Mouse (Mus musculus) hindbrain, embryonic 16.5 days (tissue): ENCODE results near the gene Pbx4. TPM values are rescaled to one million over a fixed set of nuclear protein-coding genes. Genes with fewer than 3 reads are reported as not detected.
A peak's percentile ranks its signal among the peaks of the same experiment; 100 is the strongest.

ENCODE experiments used
- ATAC-seq: fragments of 200-750 bp; cut with Nextera tagmentation; 2 replicates; pipeline ENCODE4 v1.8.0; 2017; ENCODE audit warnings: moderate TSS enrichment, moderate library complexity
- H3K27ac ChIP-seq: fragments of 300-500 bp; sonication (generic); 2 replicates; pipeline ENCODE4 v1.5.1; 2014; ENCODE audit warnings: low read depth, mild to moderate bottlenecking, control low read depth, low read length, moderate library complexity
- H3K27me3 ChIP-seq: fragments of 300-500 bp; sonication (generic); replicated peaks from 2 replicates; pipeline ENCODE4 v1.6.1; 2014; ENCODE audit warnings: low read length; ENCODE audit not compliant: control insufficient read depth, insufficient read depth
- H3K36me3 ChIP-seq: fragments of 300-500 bp; sonication (generic); 2 replicates; pipeline ENCODE4 v1.6.1; 2014; ENCODE audit warnings: mild to moderate bottlenecking, low read length, moderate library complexity, mixed read lengths; ENCODE audit not compliant: control insufficient read depth, insufficient read depth
- H3K4me1 ChIP-seq: fragments of 300-500 bp; sonication (generic); 2 replicates; pipeline ENCODE4 v1.6.1; 2014; ENCODE audit warnings: low read depth, low read length; ENCODE audit not compliant: control insufficient read depth, insufficient read depth
- H3K4me2 ChIP-seq: fragments of 300-500 bp; sonication (generic); 2 replicates; pipeline ENCODE4 v1.6.1; 2014; ENCODE audit warnings: mild to moderate bottlenecking, low read length, control low read depth, moderate library complexity
- H3K4me3 ChIP-seq: fragments of 300-500 bp; sonication (generic); 2 replicates; pipeline ENCODE4 v1.5.1; 2014; ENCODE audit warnings: mild to moderate bottlenecking, low read length, control low read depth, moderate library complexity
- H3K9ac ChIP-seq: fragments of 300-500 bp; sonication (generic); 2 replicates; pipeline ENCODE4 v1.6.1; 2014; ENCODE audit warnings: low read depth, mild to moderate bottlenecking, control low read depth, low read length, moderate library complexity
- H3K9me3 ChIP-seq: fragments of 300-500 bp; sonication (generic); 2 replicates; pipeline ENCODE4 v1.6.1; 2014; ENCODE audit warnings: mild to moderate bottlenecking, low read length, moderate library complexity; ENCODE audit not compliant: control insufficient read depth
- WGBS: fragments of 180-500 bp; shearing (Covaris S2); extraction: QIAGEN DNeasy Blood & Tissue Kit; methylation state at CpG from one replicate; pipeline ENCODE4 v1.1.7; 2014; 5-methylcytosine and 5-hydroxymethylcytosine counted together
- polyA plus RNA-seq: library from polyadenylated mRNA; unstranded; fragments of >200 nt; fragmentation: Nextera tagmentation; extraction: Ambion mirVana; gene quantifications from 2 replicates; pipeline ENCODE4 v1.2.1, GENCODE M21; 2015

Gene Pbx4
- polyA plus RNA-seq, 1 experiment from 2014 or later: 60.5 TPM

- peak; percentile 81 for ATAC-seq
- H3K36me3 ChIP-seq: peaks cover 18% of the 10 kb centered on the region
Observed at GRCm38 (mm10) chr8:69822386-69823191, 9.7 kb upstream of the Pbx4 start, which contains the start of gene Lpar2. Lpar2 (plus strand) TSS chr8:69822429.

GRCm38 (mm10) chr8:69826371-69826770 lies 5.9 kb upstream of the Pbx4 start:
- H3K4me1 ChIP-seq: peaks cover 26% of the 10 kb centered on the region
- no peak overlapping the region for H3K27ac ChIP-seq
- peaks cover 7% of the 10 kb centered on the region; the same call in 1 of the 2 replicates for H3K36me3 ChIP-seq
- no peak overlapping the region for H3K9ac ChIP-seq
- ATAC-seq: no peak
- H3K4me3 ChIP-seq: no peak overlapping the region
- no peaks in the 10 kb centered on the region for H3K27me3 ChIP-seq
- WGBS: 95% methylated on average over 12 of the region's 12 CpGs
- no peaks in the 10 kb centered on the region for H3K9me3 ChIP-seq
- H3K4me2 ChIP-seq: no peak overlapping the region

More at GRCm38 (mm10) chr8:69822386-69823191, 9.7 kb upstream of the Pbx4 start, which contains the start of gene Lpar2:
- peak within 1 kb of the TSS; percentile 79 for H3K27ac ChIP-seq
- peaks cover 26% of the 10 kb centered on the region for H3K4me1 ChIP-seq
- peak within 1 kb of the TSS; percentile 75 for H3K9ac ChIP-seq
- no peaks in the 10 kb centered on the region for H3K27me3 ChIP-seq
- H3K4me3 ChIP-seq: peak within 1 kb of the TSS; percentile 67
- WGBS: under 1% methylated on average over 26 of the region's 35 CpGs
- no peaks in the 10 kb centered on the region for H3K9me3 ChIP-seq
- peak within 1 kb of the TSS; percentile 78 for H3K4me2 ChIP-seq

- no peak overlapping the region for H3K4me3 ChIP-seq
- no peaks in the 10 kb centered on the region for H3K36me3 ChIP-seq
- H3K27me3 ChIP-seq: no peaks in the 10 kb centered on the region
- WGBS: 84% methylated on average over 8 of the region's 8 CpGs
- H3K4me2 ChIP-seq: no peak overlapping the region
- no peak overlapping the region for H3K9ac ChIP-seq
- H3K27ac ChIP-seq: no peak overlapping the region
- peaks cover 7% of the 10 kb centered on the region; the same call in 1 of the 2 replicates for H3K4me1 ChIP-seq
- H3K9me3 ChIP-seq: no peaks in the 10 kb centered on the region
- no peak for ATAC-seq
Observed at GRCm38 (mm10) chr8:69837057-69837682, 4.9 kb downstream of the Pbx4 start.

DNA sequence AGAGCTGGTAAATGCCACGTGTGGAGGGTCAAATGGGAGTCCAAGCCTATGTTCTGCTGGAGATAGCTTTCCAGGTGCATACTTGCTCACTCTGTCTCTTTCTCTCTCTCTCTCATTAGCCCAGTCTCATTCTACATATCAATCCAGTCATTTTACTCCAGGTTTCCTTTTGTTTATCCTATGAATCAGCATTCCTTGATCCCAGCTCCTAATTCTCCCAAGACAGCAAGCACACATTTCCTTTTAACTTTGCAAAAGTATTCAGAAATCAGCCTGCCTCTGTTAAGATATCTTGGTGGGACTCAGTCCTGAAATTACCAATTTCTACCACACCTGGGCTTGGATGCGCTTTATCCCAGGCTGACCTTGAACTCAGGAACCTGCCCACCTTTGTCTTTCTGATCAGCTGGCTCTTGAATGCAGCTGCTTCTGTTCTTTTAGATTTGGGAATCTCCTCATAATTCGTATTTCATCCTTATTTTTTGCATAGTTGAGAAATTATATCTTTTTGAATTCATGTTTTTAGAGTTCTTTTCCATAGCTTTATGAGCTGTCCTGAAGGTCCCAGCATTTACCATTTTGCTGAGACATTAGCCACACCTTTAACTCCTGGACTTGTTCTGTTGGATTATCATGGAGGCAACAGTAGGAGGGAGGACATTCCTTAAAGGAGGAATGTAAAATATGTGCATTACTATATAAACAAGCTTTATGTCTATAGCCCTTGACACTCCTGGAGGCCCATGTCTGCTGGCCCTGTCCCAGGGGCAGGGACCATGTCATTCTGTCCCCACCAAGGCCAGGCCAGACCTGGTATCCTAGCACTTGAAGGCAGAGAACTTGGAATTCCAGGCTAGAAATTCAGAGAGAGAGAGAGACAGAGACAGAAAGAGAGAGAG lies 15.1 kb downstream of the Pbx4 start:
- WGBS: 77% methylated on average over 3 of the region's 3 CpGs
- H3K27me3 ChIP-seq: no peaks in the 10 kb centered on the region
- H3K4me1 ChIP-seq: no peaks in the 10 kb centered on the region
- no peak overlapping the region for H3K4me2 ChIP-seq
- H3K9ac ChIP-seq: no peak overlapping the region
- no peaks in the 10 kb centered on the region for H3K9me3 ChIP-seq
- no peak overlapping the region for H3K4me3 ChIP-seq
- no peaks in the 10 kb centered on the region for H3K36me3 ChIP-seq
- ATAC-seq: no peak
- H3K27ac ChIP-seq: no peak overlapping the region

DNA sequence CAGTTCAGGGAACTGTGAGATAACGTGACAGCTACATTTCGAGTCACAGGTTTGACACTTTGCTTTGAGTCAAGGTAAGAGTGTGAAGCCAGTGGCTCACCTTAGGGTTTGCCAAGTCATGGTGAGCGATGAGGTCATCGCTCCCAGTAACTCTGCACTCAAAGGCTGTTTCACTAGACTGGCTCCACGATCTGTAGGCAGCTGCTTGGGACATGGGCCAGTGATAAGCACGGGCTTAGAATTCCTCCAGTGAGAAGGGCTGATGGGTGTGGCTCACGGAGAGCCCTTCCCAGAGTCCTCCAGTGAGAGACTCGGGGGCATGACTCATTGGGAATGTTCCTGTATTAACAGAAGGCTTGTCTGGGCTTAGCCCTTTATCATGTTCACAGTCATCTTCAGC lies 16.7 kb downstream of the Pbx4 start:
- Histone ChIP-seq H3K27ac (no peak overlapping the region), H3K9ac (no peak overlapping the region), H3K36me3 (no peaks in the 10 kb centered on the region), H3K4me3 (no peak overlapping the region), H3K4me2 (no peak overlapping the region), H3K4me1 (no peaks in the 10 kb centered on the region), H3K27me3 (no peaks in the 10 kb centered on the region), H3K9me3 (no peaks in the 10 kb centered on the region)
- WGBS: 90% methylated on average over 8 of the region's 8 CpGs
- ATAC-seq: no peak

GRCm38 (mm10) chr8:69849899-69850298 lies 17.6 kb downstream of the Pbx4 start:
- Histone ChIP-seq H3K4me2 (no peak overlapping the region), H3K4me3 (no peak overlapping the region), H3K4me1 (no peaks in the 10 kb centered on the region), H3K9me3 (no peaks in the 10 kb centered on the region), H3K36me3 (no peaks in the 10 kb centered on the region), H3K27me3 (no peaks in the 10 kb centered on the region), H3K9ac (no peak overlapping the region), H3K27ac (no peak overlapping the region)
- WGBS: 51% methylated on average over 3 of the region's 3 CpGs
- no peak for ATAC-seq

DNA sequence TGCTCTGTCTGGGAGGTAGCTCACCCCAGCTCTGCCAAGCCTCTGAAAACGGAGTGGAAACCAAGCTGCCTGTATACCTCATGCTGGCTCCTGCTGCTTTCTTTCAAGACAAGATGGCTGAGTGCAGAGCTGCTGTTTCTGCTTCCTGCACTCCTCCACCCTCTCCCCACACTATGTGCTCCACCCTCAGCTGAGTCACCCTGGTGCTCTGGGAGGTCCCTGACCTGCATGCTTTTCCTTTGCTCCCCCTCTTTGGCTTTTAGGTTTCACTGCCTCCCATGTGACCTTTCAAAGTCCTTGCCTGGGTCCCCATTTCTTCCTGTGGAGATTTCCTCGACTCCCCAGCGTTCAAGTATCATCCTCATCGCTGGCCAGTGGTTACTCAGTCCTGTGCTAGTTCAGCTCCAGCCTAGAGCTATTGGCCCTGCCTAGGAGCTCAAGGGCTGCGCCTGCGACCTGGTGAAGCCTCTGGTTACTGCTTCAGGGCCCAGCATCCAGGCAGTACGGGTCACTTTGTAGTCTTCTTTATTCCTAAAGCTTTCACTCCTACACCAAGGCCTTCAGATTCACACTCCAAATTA lies 18.7 kb downstream of the Pbx4 start:
- 83% methylated on average over 7 of the region's 7 CpGs for WGBS

GRCm38 (mm10) chr8:69853869-69854268 lies 21.6 kb downstream of the Pbx4 start:
- no peak overlapping the region for H3K4me3 ChIP-seq
- no peak overlapping the region for H3K4me2 ChIP-seq
- H3K9me3 ChIP-seq: no peaks in the 10 kb centered on the region
- no peak overlapping the region for H3K27ac ChIP-seq
- no peaks in the 10 kb centered on the region for H3K27me3 ChIP-seq
- WGBS: 94% methylated on average over 10 of the region's 10 CpGs
- no peak overlapping the region for H3K9ac ChIP-seq
- no peak for ATAC-seq
- H3K36me3 ChIP-seq: peaks cover under 1% of the 10 kb centered on the region; the same call in 1 of the 2 replicates
- no peaks in the 10 kb centered on the region for H3K4me1 ChIP-seq

More for the DNA sequence above, 18.7 kb downstream of the Pbx4 start:
- Histone ChIP-seq H3K36me3 (no peaks in the 10 kb centered on the region), H3K27ac (no peak overlapping the region), H3K4me3 (no peak overlapping the region), H3K9ac (no peak overlapping the region), H3K4me1 (no peaks in the 10 kb centered on the region), H3K4me2 (no peak overlapping the region), H3K27me3 (no peaks in the 10 kb centered on the region), H3K9me3 (no peaks in the 10 kb centered on the region)
- ATAC-seq: no peak
